Mouse (Mus musculus) effector memory CD4-positive, alpha-beta T cell, adult 5 months (primary cell): ENCODE measurements around the gene Cdh18. TPM values are rescaled to one million over a fixed set of nuclear protein-coding genes. Genes with fewer than 3 reads are reported as not detected.

Experiments used
- polyA plus RNA-seq: library from polyadenylated mRNA; unstranded; fragments of 100-300 nt; shearing (Covaris generic); gene quantifications from one replicate; pipeline ENCODE4 v1.2.1, GENCODE M21; 2017

The Cdh18 gene
- not detected for polyA plus RNA-seq

DNA sequence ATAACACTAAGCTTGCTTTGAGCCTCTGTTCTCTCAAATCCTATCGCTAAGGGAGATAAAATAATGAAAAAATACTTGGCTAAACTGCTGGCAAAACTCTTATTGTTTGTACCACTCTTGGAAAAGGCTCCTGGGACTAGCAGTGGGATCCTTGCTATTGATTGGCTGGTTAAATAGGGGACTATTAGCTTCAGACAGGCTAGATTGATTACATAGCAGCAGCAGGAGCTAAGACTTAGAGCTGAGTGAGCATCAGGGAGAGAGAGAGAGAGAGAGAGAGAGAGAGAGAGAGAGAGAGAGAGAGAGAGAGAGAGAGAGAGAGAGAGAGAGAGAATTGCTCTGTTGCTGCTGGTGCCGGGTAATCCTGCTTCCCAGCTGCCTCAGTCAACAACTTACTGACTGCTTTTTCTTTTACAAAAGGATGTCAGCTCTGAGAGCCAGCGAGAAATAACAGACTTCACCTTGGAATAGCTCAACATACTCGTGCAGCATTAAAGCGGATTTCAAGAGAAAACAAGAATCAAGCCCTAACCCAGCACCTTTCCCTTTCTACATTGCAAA lies at the start of gene Cdh18:
Gene Cdh18, plus strand, starts transcription at position 312 of the 561 bp plus-strand sequence.

